Mouse (Mus musculus) erythroblast, embryonic 14.5 days (primary cell): ENCODE measurements around the gene Ascl4. TPM values are rescaled to one million over a fixed set of nuclear protein-coding genes. Genes with fewer than 3 reads are reported as not detected.
A peak's percentile ranks its signal among the peaks of the same experiment; 100 is the strongest.

Experiments used
- H3K27me3 ChIP-seq: 2 replicates; pipeline ENCODE4 v1.6.1; 2012; ENCODE audit warnings: inconsistent platforms; ENCODE audit not compliant: control insufficient read depth
- H3K36me3 ChIP-seq: 2 replicates; pipeline ENCODE4 v1.6.1; 2012; ENCODE audit warnings: mild to moderate bottlenecking, inconsistent platforms; ENCODE audit not compliant: control insufficient read depth
- H3K4me1 ChIP-seq: 2 replicates; pipeline ENCODE4 v1.6.1; 2012; ENCODE audit warnings: inconsistent platforms; ENCODE audit not compliant: control insufficient read depth
- H3K4me3 ChIP-seq: replicated peaks from 2 replicates; pipeline ENCODE3; 2012; ENCODE audit warnings: moderate library complexity, mild to moderate bottlenecking, inconsistent platforms
- H3K9me3 ChIP-seq: 2 replicates; pipeline ENCODE4 v1.6.1; 2012; ENCODE audit warnings: low read length, inconsistent platforms, mixed read lengths; ENCODE audit not compliant: control insufficient read depth
- GATA1 ChIP-seq: IDR thresholded peaks from 2 replicates; pipeline ENCODE4 v1.6.1; 2012; ENCODE audit warnings: low read length, inconsistent platforms, mixed read lengths
- TAL1 ChIP-seq: IDR thresholded peaks from 3 replicates; pipeline ENCODE4 v1.6.1; 2012; ENCODE audit warnings: low read length, inconsistent platforms, mixed read lengths
- polyA plus RNA-seq: library from polyadenylated mRNA; stranded (reverse); fragments of >175 nt; gene quantifications from 2 replicates; pipeline ENCODE4 v1.2.3, GENCODE M21; 2012

Gene Ascl4
- polyA plus RNA-seq, result not detected in 2 replicates

- Histone ChIP-seq H3K4me3 (peak within 1 kb of the TSS; percentile 45), H3K36me3 (no peaks in the 10 kb centered on the region), H3K9me3 (peaks cover 3% of the 10 kb centered on the region; the same call in 1 of the 2 replicates), H3K4me1 (peaks cover 4% of the 10 kb centered on the region), H3K27me3 (peaks cover 59% of the 10 kb centered on the region)
- no peak for TF ChIP-seq TAL1
Observed at GRCm38 (mm10) chr10:85927676-85928445, at the start of gene Ascl4. Ascl4 (plus strand) TSS chr10:85927681.

GRCm38 (mm10) chr10:85879886-85880486, 47.5 kb upstream of the Ascl4 start:
- H3K9me3 ChIP-seq, result no peaks in the 10 kb centered on the region
- peaks cover 89% of the 10 kb centered on the region for H3K36me3 ChIP-seq
- no peaks in the 10 kb centered on the region for H3K4me1 ChIP-seq
- H3K4me3 ChIP-seq, result no peak overlapping the region
- no peak for TF ChIP-seq TAL1
- no peak for TF ChIP-seq GATA1
- no peaks in the 10 kb centered on the region for H3K27me3 ChIP-seq

GRCm38 (mm10) chr10:85916498-85917309, 10.8 kb upstream of the Ascl4 start, which contains the start of gene Prdm4:
Prdm4 (minus strand) TSS chr10:85917142.
- no peaks in the 10 kb centered on the region for H3K9me3 ChIP-seq
- TF ChIP-seq TAL1 (no peak), GATA1 (no peak)
- peak within 1 kb of the TSS; percentile 91 for H3K4me3 ChIP-seq
- peaks cover 34% of the 10 kb centered on the region for H3K4me1 ChIP-seq
- H3K36me3 ChIP-seq, result peaks cover 32% of the 10 kb centered on the region
- peaks cover 8% of the 10 kb centered on the region for H3K27me3 ChIP-seq

GRCm38 (mm10) chr10:85928499-85929207, 1.2 kb downstream of the Ascl4 start:
- Histone ChIP-seq H3K4me3 (peak overlapping the region; percentile 45), H3K36me3 (no peaks in the 10 kb centered on the region), H3K4me1 (peaks cover 4% of the 10 kb centered on the region), H3K9me3 (peaks cover 3% of the 10 kb centered on the region; the same call in 1 of the 2 replicates), H3K27me3 (peaks cover 54% of the 10 kb centered on the region)
- no peak for TF ChIP-seq TAL1
- TF ChIP-seq GATA1, result no peak

DNA sequence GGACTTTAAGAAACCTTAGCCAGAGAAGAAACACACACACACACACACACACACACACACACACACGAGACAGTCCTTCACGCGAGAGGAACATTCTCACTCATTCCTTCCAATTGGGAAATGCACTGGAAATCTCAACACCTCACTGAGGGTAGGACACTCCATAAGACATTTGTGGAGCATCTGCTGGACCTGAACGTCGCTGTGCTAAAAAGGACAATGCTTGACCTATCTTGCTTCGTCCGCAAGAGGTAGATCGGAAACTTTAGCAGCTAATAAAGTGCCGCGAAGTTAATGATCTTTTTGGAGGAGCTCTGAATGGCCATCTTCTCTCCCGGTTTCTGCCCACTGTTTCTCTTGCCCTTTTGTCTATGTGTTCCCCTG, 1.7 kb downstream of the Ascl4 start:
- no peaks in the 10 kb centered on the region for H3K36me3 ChIP-seq
- peaks cover 3% of the 10 kb centered on the region; the same call in 1 of the 2 replicates for H3K9me3 ChIP-seq
- TF ChIP-seq TAL1 (no peak), GATA1 (no peak)
- peaks cover 4% of the 10 kb centered on the region for H3K4me1 ChIP-seq
- H3K27me3 ChIP-seq, result peaks cover 50% of the 10 kb centered on the region
- H3K4me3 ChIP-seq, result no peak overlapping the region

GRCm38 (mm10) chr10:85929962-85930361, 2.5 kb downstream of the Ascl4 start:
- no peaks in the 10 kb centered on the region for H3K36me3 ChIP-seq
- peaks cover 3% of the 10 kb centered on the region; the same call in 1 of the 2 replicates for H3K9me3 ChIP-seq
- peaks cover 48% of the 10 kb centered on the region for H3K27me3 ChIP-seq
- H3K4me3 ChIP-seq, result no peak overlapping the region
- TF ChIP-seq GATA1 (no peak), TAL1 (no peak)
- peaks cover 4% of the 10 kb centered on the region for H3K4me1 ChIP-seq

DNA sequence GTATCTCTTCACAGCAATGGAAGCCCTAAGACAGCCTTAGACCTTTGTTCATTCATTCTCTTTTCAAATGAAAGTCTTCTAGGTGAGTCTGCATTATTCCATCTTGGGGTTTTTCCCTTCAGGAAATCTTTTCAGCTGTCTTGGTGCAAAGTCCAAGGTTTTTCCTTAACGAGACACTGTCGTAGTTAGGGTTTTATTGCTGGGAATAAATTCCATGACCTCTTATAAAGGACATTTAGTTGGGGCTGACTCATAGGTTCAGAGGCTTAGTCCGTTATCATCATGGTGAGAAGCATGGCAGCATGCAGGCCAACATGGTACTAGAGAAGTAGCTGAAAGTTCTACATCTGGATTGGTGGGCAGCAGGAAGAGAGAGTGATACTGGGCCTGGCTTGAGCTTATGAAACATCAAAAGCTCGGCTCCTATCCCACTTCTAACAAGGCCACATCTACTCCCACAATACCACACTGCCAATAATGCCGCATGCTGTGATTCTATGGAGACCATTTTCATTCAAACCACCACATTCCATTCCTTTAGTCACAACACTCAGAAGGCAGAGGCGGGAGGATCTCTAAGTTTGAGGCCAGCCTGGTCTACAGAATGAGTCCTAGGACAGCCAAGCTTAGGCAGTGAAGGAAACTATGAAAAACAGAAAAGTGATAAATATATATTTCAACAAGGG, 8.9 kb downstream of the Ascl4 start:
- Histone ChIP-seq H3K9me3 (no peaks in the 10 kb centered on the region), H3K4me1 (no peaks in the 10 kb centered on the region), H3K4me3 (no peak overlapping the region), H3K27me3 (no peaks in the 10 kb centered on the region), H3K36me3 (peaks cover 52% of the 10 kb centered on the region)
- TF ChIP-seq GATA1, result no peak
- TF ChIP-seq TAL1, result no peak
